Mouse (Mus musculus) urinary bladder, postnatal 4 days (tissue): ENCODE measurements at regions not wholly inside any gene's neighbourhood (a gene's known extent, or its start where the extent isn't known, plus 50 kb on each side); places are given as distances from the start of the nearest gene placed in this dataset.
"Not testable (repeated sequence)": the region's sequence is repeated elsewhere in the genome, so short reads cannot be mapped to it uniquely, and the experiment has no call there.

ENCODE experiments used
- DNase-seq, 2 experiments: peaks; one replicate each; pipeline ENCODE4 v3.0.0; 2021 to 2022; ENCODE audit warnings: low spot score in 2 of 2

GRCm38 (mm10) chr12:113701841-113702240 lies 158.1 kb downstream of the Adam6a start:
- DNase-seq, result not testable (repeated sequence)

- DNase-seq, result not testable (repeated sequence)
These were observed 172.7 kb downstream of the Adam6a start for GRCm38 (mm10) chr12:113716406-113716805.

- no peak for DNase-seq
These were observed 192.1 kb downstream of the Adam6a start for GRCm38 (mm10) chr12:113735847-113736246.

DNA sequence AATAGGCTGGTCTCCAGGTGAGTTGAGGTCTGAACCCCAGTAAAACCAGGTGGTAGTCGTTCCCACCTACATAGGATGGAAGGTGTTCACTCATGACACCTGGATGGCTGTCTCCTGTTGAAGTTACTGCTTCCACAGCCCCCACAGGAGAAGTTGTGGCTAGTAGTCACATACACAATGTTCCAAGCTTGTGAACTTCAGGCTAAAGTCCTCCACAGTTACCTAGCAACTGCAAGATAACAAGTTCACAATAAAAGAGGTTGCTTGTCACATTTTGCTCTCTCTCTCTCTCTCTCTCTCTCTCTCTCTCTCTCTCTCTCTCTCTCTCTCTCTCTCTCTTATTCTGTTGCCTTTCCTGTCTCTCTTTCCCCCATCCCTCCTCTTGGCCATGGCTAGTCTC lies 202.6 kb downstream of the Adam6a start:
- DNase-seq, result no peak

DNA sequence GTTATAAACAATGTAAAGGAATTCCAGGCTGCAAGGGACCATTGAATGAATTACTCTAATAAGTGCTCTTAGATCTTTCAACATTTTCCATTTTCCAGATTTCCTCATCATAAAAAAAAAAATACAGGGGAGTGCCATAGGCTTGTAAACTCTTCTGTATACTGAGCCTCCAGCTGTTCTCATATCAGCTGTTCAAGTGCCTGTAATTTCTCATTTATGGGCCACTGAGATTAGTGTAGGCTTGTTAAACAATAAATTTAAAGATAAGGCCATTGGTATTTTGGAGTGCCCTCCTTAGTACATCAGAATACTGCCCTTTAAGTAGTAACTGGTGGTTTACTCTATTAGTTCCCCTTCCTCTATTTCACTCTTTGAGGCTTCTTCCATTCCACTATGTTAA lies 204.3 kb downstream of the Adam6a start:
- no peak for DNase-seq

DNA sequence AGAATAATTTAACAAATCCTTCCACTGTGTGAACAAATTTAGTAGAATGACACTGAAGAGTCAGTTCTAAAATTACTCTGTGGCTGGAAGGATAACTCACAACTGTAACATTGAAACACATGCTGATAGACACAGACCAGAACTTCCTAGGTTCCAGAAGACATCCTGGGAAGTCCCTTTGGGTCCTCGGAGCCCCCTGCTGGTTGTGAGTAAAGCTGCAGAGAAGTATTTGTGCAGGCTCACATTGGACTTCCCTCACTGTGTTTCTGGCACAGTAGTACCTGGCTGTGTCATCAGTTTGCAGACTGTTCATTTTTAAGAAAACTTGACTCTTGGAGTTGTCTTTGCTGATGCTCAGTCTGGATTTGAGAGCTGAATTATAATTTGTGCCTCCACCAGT lies 225.9 kb downstream of the Adam6a start:
- no peak for DNase-seq

DNA sequence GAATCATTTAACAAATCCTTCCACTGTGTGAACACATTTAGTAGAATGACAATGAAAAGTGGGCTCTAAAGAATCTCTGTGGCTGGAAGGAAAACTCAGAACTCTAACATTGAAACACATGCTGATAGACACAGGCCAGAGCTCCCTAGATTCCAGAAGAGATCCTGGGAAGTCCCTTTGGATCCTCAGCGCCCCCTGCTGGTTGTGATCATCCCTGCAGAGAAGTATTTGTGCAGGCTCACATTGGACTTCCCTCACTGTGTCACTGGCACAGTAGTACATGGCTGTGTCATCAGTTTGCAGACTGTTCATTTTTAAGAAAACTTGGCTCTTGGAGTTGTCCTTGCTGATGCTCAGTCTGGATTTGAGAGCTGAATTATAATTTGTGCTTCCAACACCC lies 252.2 kb downstream of the Adam6a start:
- not testable (repeated sequence) for DNase-seq

DNA sequence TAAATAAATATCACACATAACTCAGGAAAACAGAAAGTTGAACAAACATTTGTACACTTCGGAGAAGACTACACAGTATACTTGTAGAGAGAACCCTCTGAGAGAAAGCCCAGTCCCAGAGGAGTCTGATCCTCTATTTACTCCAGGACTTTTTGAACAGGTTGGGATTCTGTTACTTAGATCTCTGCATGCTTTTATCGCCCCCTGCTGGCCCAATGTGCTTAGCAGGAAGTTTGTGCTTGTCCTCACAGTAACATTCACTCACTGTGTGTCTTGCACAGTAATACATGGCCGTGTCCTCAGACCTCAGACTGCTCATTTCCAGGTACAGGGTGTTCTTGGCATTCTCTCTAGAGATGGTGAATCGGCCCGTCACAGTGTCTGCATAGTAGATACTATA lies 282.7 kb downstream of the Adam6a start:
- no peak for DNase-seq

DNA sequence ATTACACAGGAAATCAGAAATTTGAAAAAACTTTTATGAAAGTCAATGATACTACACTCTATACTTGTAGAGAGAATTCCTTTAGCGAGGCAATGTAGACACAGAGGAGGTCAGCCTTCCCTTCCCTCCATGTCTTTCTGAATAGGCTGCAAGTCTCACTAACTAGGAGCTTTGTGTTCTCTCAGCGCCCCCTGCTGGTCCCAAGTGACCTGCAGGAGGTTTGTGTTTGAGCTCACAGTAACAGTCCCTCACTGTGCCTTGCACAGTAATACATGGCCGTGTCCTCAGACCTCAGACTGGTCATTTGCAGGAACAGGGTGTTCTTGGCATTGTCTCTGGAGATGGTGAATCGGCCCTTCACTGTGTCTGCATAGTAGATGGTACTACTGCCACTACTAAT lies 315.2 kb downstream of the Adam6a start:
- no peak for DNase-seq

- DNase-seq, result no peak
These were observed 335.1 kb downstream of the Adam6a start for GRCm38 (mm10) chr12:113878826-113879225.

- DNase-seq, result no peak
These were observed 352.4 kb downstream of the Adam6a start for GRCm38 (mm10) chr12:113896152-113896551.

DNA sequence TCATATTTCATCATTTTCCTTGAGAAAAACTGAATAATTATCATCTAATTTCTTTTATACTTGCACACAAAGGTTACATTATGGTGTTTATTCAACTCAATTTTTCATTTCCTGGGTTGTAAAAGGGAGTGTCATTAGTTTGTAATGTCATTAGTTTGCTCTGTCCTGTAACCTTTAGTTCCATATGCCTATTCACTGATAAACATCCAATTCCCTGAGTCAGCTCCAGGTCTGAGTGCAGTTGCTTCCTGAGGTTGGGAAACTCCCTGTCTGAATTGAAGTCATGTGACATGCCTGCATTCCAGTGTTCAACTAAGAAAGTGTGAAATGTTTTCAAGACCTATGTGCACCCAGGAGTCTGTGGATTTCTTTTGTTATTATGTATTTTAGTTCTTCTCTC lies 362.8 kb downstream of the Adam6a start:
- DNase-seq, result no peak

GRCm38 (mm10) chr12:113907751-113908150 lies 364.0 kb downstream of the Adam6a start:
- DNase-seq, result no peak

GRCm38 (mm10) chr12:113911770-113912169 lies 368.1 kb downstream of the Adam6a start:
- DNase-seq, result no peak

DNA sequence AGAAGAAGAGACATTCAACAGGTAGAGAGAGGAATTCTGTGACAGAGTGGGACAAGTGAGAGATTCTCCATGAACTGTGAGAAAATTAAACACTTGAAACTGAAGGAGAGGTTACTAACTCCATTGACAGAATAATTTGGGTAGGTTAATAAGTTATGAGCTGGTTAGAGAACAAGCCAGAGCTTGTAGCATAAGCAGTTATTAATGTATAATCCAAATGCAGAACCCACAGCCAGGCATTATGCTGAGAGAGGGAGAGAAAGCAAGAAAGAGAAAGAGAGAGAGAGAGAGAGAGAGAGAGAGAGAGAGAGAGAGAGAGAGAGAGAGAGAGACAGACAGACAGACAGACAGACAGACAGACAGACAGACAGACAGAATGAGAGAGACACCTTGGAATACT lies 397.0 kb downstream of the Adam6a start:
- no peak for DNase-seq

GRCm38 (mm10) chr12:113943661-113944327 lies 400.1 kb downstream of the Adam6a start:
- not testable (repeated sequence) for DNase-seq

DNA sequence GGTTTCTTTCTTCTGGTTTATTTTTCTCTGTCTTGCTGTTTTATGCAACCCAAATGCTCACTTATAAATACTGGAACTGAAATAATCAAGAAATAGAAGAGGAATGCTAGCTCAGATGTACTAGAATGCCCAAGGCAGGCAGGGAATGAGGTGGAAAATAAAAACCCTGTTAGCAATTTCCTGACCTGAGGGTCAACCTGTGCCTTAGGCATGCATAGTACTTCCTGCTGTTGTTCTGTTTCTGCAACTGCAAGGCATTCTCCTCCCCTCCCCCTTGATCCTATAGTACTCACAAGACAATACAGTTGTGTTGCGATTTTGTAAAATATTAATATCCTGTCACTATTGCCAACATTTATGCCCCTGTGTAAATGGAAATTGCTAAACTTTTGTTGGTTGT lies 402.1 kb downstream of the Adam6a start:
- not testable (repeated sequence) for DNase-seq

DNA sequence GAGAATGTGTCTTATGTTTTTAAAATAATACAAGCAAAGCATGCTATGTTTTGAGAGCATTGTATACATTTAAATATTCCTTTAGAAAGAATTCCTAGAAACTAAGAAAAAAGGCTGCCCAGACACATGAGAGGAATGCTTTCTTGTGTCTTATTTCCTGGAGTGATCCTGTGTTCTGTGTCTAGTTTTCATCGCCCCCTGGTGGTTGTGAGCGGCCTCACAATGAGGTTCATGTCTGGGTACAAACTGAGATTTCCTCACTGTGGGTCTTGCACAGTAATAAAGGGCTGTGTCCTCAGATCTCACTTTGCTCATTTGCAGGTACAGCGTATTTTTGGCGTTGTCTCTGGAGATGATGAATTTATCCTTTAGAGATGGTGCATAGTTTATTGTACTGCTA lies 404.3 kb downstream of the Adam6a start:
- DNase-seq, result not testable (repeated sequence)

- DNase-seq, result no peak
These were observed 430.6 kb downstream of the Adam6a start for GRCm38 (mm10) chr12:113974271-113974670.

DNA sequence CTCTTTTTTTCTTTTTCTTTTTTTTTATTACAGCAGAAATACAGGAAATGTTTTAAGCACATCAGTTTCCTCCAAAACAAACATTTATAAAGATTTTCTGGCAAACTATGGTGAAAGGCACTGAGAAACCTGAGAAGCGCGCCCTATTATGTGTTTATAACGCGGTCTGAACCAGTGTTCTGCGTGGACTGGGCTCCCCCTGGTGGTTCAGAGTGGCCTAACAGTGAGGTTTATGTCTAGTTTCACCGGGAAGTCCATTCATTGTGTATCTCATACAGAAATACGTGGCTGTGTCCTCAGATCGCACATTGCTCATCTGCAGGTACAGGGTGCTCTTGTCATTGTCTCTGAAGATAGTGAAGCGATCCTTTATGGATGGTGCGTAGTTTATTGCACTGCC lies 437.9 kb downstream of the Adam6a start:
- peak; percentile 37 to 86 for DNase-seq

DNA sequence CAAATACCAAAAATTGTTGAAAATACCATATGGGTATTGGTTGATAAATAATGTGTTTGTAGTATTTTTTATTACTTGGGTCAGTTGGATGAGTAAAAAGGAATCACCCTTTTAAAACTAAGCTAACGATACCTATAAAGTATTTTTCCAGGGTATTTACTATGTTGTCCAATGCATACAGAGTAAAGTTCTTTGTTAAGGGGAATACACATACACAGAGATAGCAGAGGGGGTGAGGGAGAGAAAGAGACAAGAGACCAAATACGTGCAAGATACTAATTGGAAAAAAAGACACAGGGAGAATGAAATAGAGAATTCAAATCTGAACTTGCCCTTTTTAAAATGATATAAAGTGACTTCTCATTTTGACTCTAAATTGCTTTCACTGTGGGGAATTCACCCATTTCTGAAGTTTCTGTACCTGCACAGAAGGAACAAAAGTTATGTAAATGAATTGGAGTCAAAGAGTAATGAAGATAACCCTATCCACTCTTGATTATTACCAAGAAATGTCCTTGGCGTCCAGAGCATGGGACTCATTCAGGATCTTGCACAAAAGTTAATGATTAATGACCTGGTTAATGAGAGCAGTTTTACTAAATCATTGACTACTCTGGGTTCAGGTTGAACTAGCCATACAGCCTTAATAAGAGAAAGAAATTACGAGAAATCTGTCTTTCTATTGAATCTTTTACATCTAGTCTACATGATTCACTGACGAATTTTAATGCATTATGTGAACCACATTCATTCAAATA lies 443.7 kb downstream of the Adam6a start:
- no peak for DNase-seq

GRCm38 (mm10) chr12:113992425-113992824 lies 448.7 kb downstream of the Adam6a start:
- peak in 1 of 2 experiments; percentile 58 for DNase-seq

GRCm38 (mm10) chr12:113994284-113994683 lies 450.6 kb downstream of the Adam6a start:
- DNase-seq, result not testable (repeated sequence)
